In the genomic region with DNA sequence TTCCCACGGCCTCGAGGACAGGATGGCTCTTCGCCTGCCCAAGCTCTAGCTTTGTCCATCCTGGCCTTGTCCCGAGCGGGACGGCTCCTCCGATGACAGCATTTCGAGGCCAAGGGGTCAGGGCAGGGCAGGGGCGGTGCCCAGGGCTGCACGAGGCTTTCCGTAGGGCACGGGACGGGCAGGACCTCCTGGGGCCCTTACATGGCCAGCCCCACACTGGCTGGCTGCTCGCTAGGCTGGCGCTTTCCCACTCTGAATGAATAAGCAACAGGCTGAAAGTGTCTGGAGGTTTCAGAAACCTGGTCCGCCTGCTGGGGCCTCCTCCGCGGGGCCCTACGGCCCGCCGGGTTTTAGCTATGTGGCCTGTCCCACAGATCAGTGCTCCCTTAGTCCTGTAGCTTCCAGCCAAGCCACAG, we compare ENCODE assay signal across 8 mouse cellular contexts. TPM values are rescaled to one million over a fixed set of nuclear protein-coding genes. Genes with fewer than 3 reads are reported as not detected.
DNase-seq lines count a peak whose midpoint lies in the region; ATAC-seq and TF ChIP-seq lines count a peak whose summit lies in the region.

A gene (minus strand): TSS at position 243 of the 416 bp plus-strand sequence.

- ATAC-seq in forebrain, embryonic 15.5 days (replicated peaks), result peak; percentile 55
- ATAC-seq in midbrain, embryonic 12.5 days (ENCODE audit: low FRiP score, low read depth), result peak; percentile 59

- peak within 1 kb of the TSS; percentile 44 for H3K9ac ChIP-seq in forebrain, embryonic 15.5 days (replicated peaks)
- H3K9ac ChIP-seq in midbrain, embryonic 12.5 days (replicated peaks), result peak within 1 kb of the TSS; percentile 47

- WGBS in forebrain, embryonic 15.5 days, result 2% methylated on average over 21 of the region's 21 CpGs
- 2% methylated on average over 21 of the region's 21 CpGs for WGBS in limb, embryonic 10.5 days
- 2% methylated on average over 21 of the region's 21 CpGs for WGBS in midbrain, embryonic 12.5 days

- H3K27ac ChIP-seq in forebrain, embryonic 15.5 days (replicated peaks), result peak within 1 kb of the TSS; percentile 68
- H3K27ac ChIP-seq in limb, embryonic 10.5 days, result peak within 1 kb of the TSS; percentile 88
- H3K27ac ChIP-seq in midbrain, embryonic 12.5 days (replicated peaks), result peak within 1 kb of the TSS; percentile 30; the same call in 1 of the 2 replicates

- H3K4me1 ChIP-seq in E14TG2a.4 (replicated peaks; ENCODE audit: low read depth, low read length), result peaks cover 34% of the 10 kb centered on the region
- peaks cover 53% of the 10 kb centered on the region for H3K4me1 ChIP-seq in forebrain, embryonic 15.5 days
- peaks cover 74% of the 10 kb centered on the region for H3K4me1 ChIP-seq in limb, embryonic 10.5 days
- H3K4me1 ChIP-seq in midbrain, embryonic 12.5 days, result peaks cover 38% of the 10 kb centered on the region

- DNase-seq in adrenal gland, adult 18-20 months (ENCODE audit: low spot score in 2 of 2), result peak; percentile 32 to 56
- peak; percentile 67 for DNase-seq in heart, postnatal 4 days
- peak; percentile 84 for DNase-seq in limb, embryonic 10.5 days (ENCODE audit: low spot score)
- peak; percentile 70 to 78 for DNase-seq in urinary bladder, postnatal 4 days (ENCODE audit: low spot score in 2 of 2)
- no peak for DNase-seq in thymus, postnatal 0 days (ENCODE audit: low spot score)

- H3K36me3 ChIP-seq in E14TG2a.4 (ENCODE audit: insufficient read depth, low read length), result no peaks in the 10 kb centered on the region
- no peaks in the 10 kb centered on the region for H3K36me3 ChIP-seq in forebrain, embryonic 15.5 days
- H3K36me3 ChIP-seq in limb, embryonic 10.5 days, result no peaks in the 10 kb centered on the region
- no peaks in the 10 kb centered on the region for H3K36me3 ChIP-seq in midbrain, embryonic 12.5 days

- no peak for TF ChIP-seq CTCF in E14TG2a.4 (conservative IDR thresholded peaks at IDR 0.05; ENCODE audit: low read length)

- peaks cover 87% of the 10 kb centered on the region for H3K27me3 ChIP-seq in E14TG2a.4 (ENCODE audit: insufficient read depth, low read length)
- peaks cover 19% of the 10 kb centered on the region for H3K27me3 ChIP-seq in forebrain, embryonic 15.5 days
- H3K27me3 ChIP-seq in limb, embryonic 10.5 days (ENCODE audit: low read depth, poor library complexity, severe bottlenecking), result peaks cover 46% of the 10 kb centered on the region
- peaks cover 36% of the 10 kb centered on the region for H3K27me3 ChIP-seq in midbrain, embryonic 12.5 days

- H3K4me2 ChIP-seq in forebrain, embryonic 15.5 days (replicated peaks), result peak within 1 kb of the TSS; percentile 71
- H3K4me2 ChIP-seq in midbrain, embryonic 12.5 days (replicated peaks), result peak within 1 kb of the TSS; percentile 60

- peak within 1 kb of the TSS; percentile 77 for H3K4me3 ChIP-seq in E14TG2a.4 (replicated peaks; ENCODE audit: low read length)
- peak within 1 kb of the TSS; percentile 44 for H3K4me3 ChIP-seq in forebrain, embryonic 15.5 days
- peak within 1 kb of the TSS; percentile 61 for H3K4me3 ChIP-seq in limb, embryonic 10.5 days
- peak within 1 kb of the TSS; percentile 40 for H3K4me3 ChIP-seq in midbrain, embryonic 12.5 days

- H3K9me3 ChIP-seq in E14TG2a.4 (ENCODE audit: low read length), result no peaks in the 10 kb centered on the region
- no peaks in the 10 kb centered on the region for H3K9me3 ChIP-seq in forebrain, embryonic 15.5 days
- no peaks in the 10 kb centered on the region for H3K9me3 ChIP-seq in limb, embryonic 10.5 days (replicated peaks)
- H3K9me3 ChIP-seq in midbrain, embryonic 12.5 days, result no peaks in the 10 kb centered on the region

RNA-seq across cellular contexts. Expression of the gene that starts here (rescaled TPM):
- 10 to 100 TPM; 19.9 to 28.1 TPM for total RNA-seq in adrenal gland, adult 18-20 months (2021)
- 13.9 and 14.3 TPM in 2 replicates for polyA plus RNA-seq in forebrain, embryonic 15.5 days (2015; fragmentation: Nextera tagmentation; extraction: Ambion mirVana)
- 10 to 100 TPM; 77.2 to 87.1 TPM for total RNA-seq in heart, postnatal 4 days (2021)
- 6.0 and 12.9 TPM in 2 replicates for polyA plus RNA-seq in limb, embryonic 10.5 days (2016; fragmentation: Nextera tagmentation; extraction: Ambion mirVana)
- 13.4 and 20.1 TPM in 2 replicates for polyA plus RNA-seq in midbrain, embryonic 12.5 days (2016; fragmentation: Nextera tagmentation; extraction: Ambion mirVana)
- polyA plus RNA-seq in thymus, postnatal 0 days (2015; fragmentation: Nextera tagmentation; extraction: Ambion mirVana), result 4.3 and 4.7 TPM in 2 replicates

Comparison
In these comparisons a context has a peak if more than half of its experiments do, and no peak if none do; other contexts are left out.
1. H3K27ac ChIP-seq: peak in every context shown above with its lines; median percentile 88 in limb, embryonic 10.5 days; 68 in forebrain, embryonic 15.5 days; 30 in midbrain, embryonic 12.5 days.